Mouse (Mus musculus): ENCODE measurements around the gene Ep300. TPM values are rescaled to one million over a fixed set of nuclear protein-coding genes. Genes with fewer than 3 reads are reported as not detected.
"Not testable (repeated sequence)": the region's sequence is repeated elsewhere in the genome, so short reads cannot be mapped to it uniquely, and the experiment has no call there.

Gene Ep300
- polyA plus RNA-seq, 1 experiment from 2014 or later: 24.8 TPM

- peak overlapping the region; percentile 100 for H3K9ac ChIP-seq
- peaks cover 15% of the 10 kb centered on the region for H3K36me3 ChIP-seq (replicated peaks; ENCODE audit: control insufficient read depth, insufficient read depth)
- H3K9me3 ChIP-seq (ENCODE audit: control insufficient read depth, low read length): no peaks in the 10 kb centered on the region
- H3K27ac ChIP-seq: peak overlapping the region; percentile 100
- ATAC-seq (ENCODE audit: low FRiP score): no peak
- peaks cover 25% of the 10 kb centered on the region for H3K4me1 ChIP-seq (replicated peaks; ENCODE audit: control insufficient read depth, insufficient read depth, low read length)
- H3K4me2 ChIP-seq (replicated peaks): peak overlapping the region; percentile 76
- under 1% methylated on average over 28 of the region's 28 CpGs for WGBS
- H3K4me3 ChIP-seq (replicated peaks; ENCODE audit: low read length): peak overlapping the region; percentile 99
- DNase-seq (ENCODE audit: low spot score): peak; percentile 63
- no peaks in the 10 kb centered on the region for H3K27me3 ChIP-seq (ENCODE audit: control insufficient read depth, insufficient read depth, low read length)
These were observed 1.3 kb downstream of the Ep300 start for GRCm38 (mm10) chr15:81586466-81586865.

- H3K4me2 ChIP-seq (replicated peaks): peak overlapping the region; percentile 76
- no peak overlapping the region; the same call in 1 of the 2 replicates for H3K27ac ChIP-seq
- peak overlapping the region; percentile 100 for H3K9ac ChIP-seq
- peaks cover 25% of the 10 kb centered on the region for H3K4me1 ChIP-seq (replicated peaks; ENCODE audit: control insufficient read depth, insufficient read depth, low read length)
- peaks cover 16% of the 10 kb centered on the region for H3K36me3 ChIP-seq (replicated peaks; ENCODE audit: control insufficient read depth, insufficient read depth)
- peak overlapping the region; percentile 99 for H3K4me3 ChIP-seq (replicated peaks; ENCODE audit: low read length)
- ATAC-seq (ENCODE audit: low FRiP score): no peak
- H3K9me3 ChIP-seq (ENCODE audit: control insufficient read depth, low read length): no peaks in the 10 kb centered on the region
- H3K27me3 ChIP-seq (ENCODE audit: control insufficient read depth, insufficient read depth, low read length): no peaks in the 10 kb centered on the region
- DNase-seq (ENCODE audit: low spot score): no peak
- 44% methylated on average over 2 of the region's 2 CpGs for WGBS
These were observed 2.5 kb downstream of the Ep300 start for GRCm38 (mm10) chr15:81587686-81588085.

- H3K36me3 ChIP-seq (replicated peaks; ENCODE audit: control insufficient read depth, insufficient read depth): peaks cover 38% of the 10 kb centered on the region
- no peak for ATAC-seq (ENCODE audit: low FRiP score)
- no peak overlapping the region for H3K4me2 ChIP-seq (replicated peaks)
- no peaks in the 10 kb centered on the region for H3K9me3 ChIP-seq (ENCODE audit: control insufficient read depth, low read length)
- H3K27ac ChIP-seq: no peak overlapping the region
- no peak for DNase-seq (ENCODE audit: low spot score)
- no peak overlapping the region for H3K4me3 ChIP-seq (replicated peaks; ENCODE audit: low read length)
- H3K27me3 ChIP-seq (ENCODE audit: control insufficient read depth, insufficient read depth, low read length): no peaks in the 10 kb centered on the region
- H3K4me1 ChIP-seq (replicated peaks; ENCODE audit: control insufficient read depth, insufficient read depth, low read length): peaks cover 9% of the 10 kb centered on the region; the same call in 1 of the 2 replicates
- no peak overlapping the region for H3K9ac ChIP-seq
- 98% methylated on average over 3 of the region's 3 CpGs for WGBS
These were observed 9.1 kb downstream of the Ep300 start for GRCm38 (mm10) chr15:81594146-81594696.

GRCm38 (mm10) chr15:81598742-81599141 is 13.6 kb downstream of the Ep300 start:
- H3K4me2 ChIP-seq (replicated peaks); H3K27ac ChIP-seq: not testable (repeated sequence)

GRCm38 (mm10) chr15:81605241-81605640 is 20.1 kb downstream of the Ep300 start:
- Histone ChIP-seq H3K9ac (no peak overlapping the region), H3K4me1 (replicated peaks; ENCODE audit: control insufficient read depth, insufficient read depth, low read length) (no peaks in the 10 kb centered on the region), H3K27ac (no peak overlapping the region), H3K4me2 (replicated peaks) (no peak overlapping the region), H3K9me3 (ENCODE audit: control insufficient read depth, low read length) (no peaks in the 10 kb centered on the region), H3K27me3 (ENCODE audit: control insufficient read depth, insufficient read depth, low read length) (no peaks in the 10 kb centered on the region), H3K36me3 (replicated peaks; ENCODE audit: control insufficient read depth, insufficient read depth) (peaks cover 69% of the 10 kb centered on the region), H3K4me3 (replicated peaks; ENCODE audit: low read length) (no peak overlapping the region)
- 94% methylated on average over 1 of the region's 1 CpGs for WGBS
- ATAC-seq (ENCODE audit: low FRiP score) (no peak), DNase-seq (ENCODE audit: low spot score) (no peak)

More at GRCm38 (mm10) chr15:81598742-81599141, 13.6 kb downstream of the Ep300 start:
- H3K4me3 ChIP-seq (replicated peaks; ENCODE audit: low read length); ATAC-seq (ENCODE audit: low FRiP score); DNase-seq (ENCODE audit: low spot score); H3K27me3 ChIP-seq (ENCODE audit: control insufficient read depth, insufficient read depth, low read length); H3K9me3 ChIP-seq (ENCODE audit: control insufficient read depth, low read length); H3K4me1 ChIP-seq (replicated peaks; ENCODE audit: control insufficient read depth, insufficient read depth, low read length); H3K9ac ChIP-seq: not testable (repeated sequence)
- H3K36me3 ChIP-seq (replicated peaks; ENCODE audit: control insufficient read depth, insufficient read depth): peaks cover 43% of the 10 kb centered on the region
- 93% methylated on average over 8 of the region's 8 CpGs for WGBS

GRCm38 (mm10) chr15:81606634-81607033 is 21.5 kb downstream of the Ep300 start:
- no peak overlapping the region for H3K4me3 ChIP-seq (replicated peaks; ENCODE audit: low read length)
- H3K36me3 ChIP-seq (replicated peaks; ENCODE audit: control insufficient read depth, insufficient read depth): peaks cover 75% of the 10 kb centered on the region
- WGBS: 97% methylated on average over 1 of the region's 1 CpGs
- no peaks in the 10 kb centered on the region for H3K9me3 ChIP-seq (ENCODE audit: control insufficient read depth, low read length)
- H3K4me2 ChIP-seq (replicated peaks): no peak overlapping the region
- no peaks in the 10 kb centered on the region for H3K27me3 ChIP-seq (ENCODE audit: control insufficient read depth, insufficient read depth, low read length)
- no peaks in the 10 kb centered on the region for H3K4me1 ChIP-seq (replicated peaks; ENCODE audit: control insufficient read depth, insufficient read depth, low read length)
- no peak for DNase-seq (ENCODE audit: low spot score)
- no peak overlapping the region for H3K9ac ChIP-seq
- no peak overlapping the region for H3K27ac ChIP-seq
- ATAC-seq (ENCODE audit: low FRiP score): no peak

GRCm38 (mm10) chr15:81649516-81650455 is 64.6 kb downstream of the Ep300 start:
- Histone ChIP-seq H3K27me3 (ENCODE audit: control insufficient read depth, insufficient read depth, low read length) (no peaks in the 10 kb centered on the region), H3K4me1 (replicated peaks; ENCODE audit: control insufficient read depth, insufficient read depth, low read length) (no peaks in the 10 kb centered on the region), H3K4me3 (replicated peaks; ENCODE audit: low read length) (no peak overlapping the region), H3K36me3 (replicated peaks; ENCODE audit: control insufficient read depth, insufficient read depth) (peaks cover 70% of the 10 kb centered on the region), H3K4me2 (replicated peaks) (no peak overlapping the region), H3K9ac (no peak overlapping the region), H3K9me3 (ENCODE audit: control insufficient read depth, low read length) (no peaks in the 10 kb centered on the region), H3K27ac (no peak overlapping the region)
- ATAC-seq (ENCODE audit: low FRiP score): no peak
- WGBS: 93% methylated on average over 8 of the region's 8 CpGs
- no peak for DNase-seq (ENCODE audit: low spot score)

GRCm38 (mm10) chr15:81650636-81651035 is 65.5 kb downstream of the Ep300 start:
- peaks cover 62% of the 10 kb centered on the region for H3K36me3 ChIP-seq (replicated peaks; ENCODE audit: control insufficient read depth, insufficient read depth)
- H3K9ac ChIP-seq: no peak overlapping the region
- DNase-seq (ENCODE audit: low spot score) (no peak), ATAC-seq (ENCODE audit: low FRiP score) (no peak)
- no peak overlapping the region for H3K4me2 ChIP-seq (replicated peaks)
- no peak overlapping the region for H3K27ac ChIP-seq
- H3K4me1 ChIP-seq (replicated peaks; ENCODE audit: control insufficient read depth, insufficient read depth, low read length): no peaks in the 10 kb centered on the region
- no peaks in the 10 kb centered on the region for H3K27me3 ChIP-seq (ENCODE audit: control insufficient read depth, insufficient read depth, low read length)
- WGBS: 89% methylated on average over 7 of the region's 7 CpGs
- H3K4me3 ChIP-seq (replicated peaks; ENCODE audit: low read length): no peak overlapping the region
- H3K9me3 ChIP-seq (ENCODE audit: control insufficient read depth, low read length): no peaks in the 10 kb centered on the region

- Histone ChIP-seq H3K36me3 (replicated peaks; ENCODE audit: control insufficient read depth, insufficient read depth) (no peaks in the 10 kb centered on the region), H3K4me2 (replicated peaks) (no peak overlapping the region), H3K9me3 (ENCODE audit: control insufficient read depth, low read length) (no peaks in the 10 kb centered on the region), H3K9ac (no peak overlapping the region), H3K4me3 (replicated peaks; ENCODE audit: low read length) (no peak overlapping the region), H3K27ac (no peak overlapping the region), H3K4me1 (replicated peaks; ENCODE audit: control insufficient read depth, insufficient read depth, low read length) (peaks cover 9% of the 10 kb centered on the region), H3K27me3 (ENCODE audit: control insufficient read depth, insufficient read depth, low read length) (no peaks in the 10 kb centered on the region)
- DNase-seq (ENCODE audit: low spot score): no peak
- ATAC-seq (ENCODE audit: low FRiP score): no peak
- 93% methylated on average over 2 of the region's 2 CpGs for WGBS
These were observed 76.5 kb downstream of the Ep300 start for GRCm38 (mm10) chr15:81661701-81662100.

Measured in hindbrain, embryonic 14.5 days (tissue).